Mouse (Mus musculus): ENCODE data around the gene Cyth3. TPM values are rescaled to one million over a fixed set of nuclear protein-coding genes. Genes with fewer than 3 reads are reported as not detected.

Cyth3 gene
- 40.8 and 42.4 TPM in 2 replicates for polyA plus RNA-seq (2015; fragmentation: Nextera tagmentation; extraction: Ambion mirVana)

DNA sequence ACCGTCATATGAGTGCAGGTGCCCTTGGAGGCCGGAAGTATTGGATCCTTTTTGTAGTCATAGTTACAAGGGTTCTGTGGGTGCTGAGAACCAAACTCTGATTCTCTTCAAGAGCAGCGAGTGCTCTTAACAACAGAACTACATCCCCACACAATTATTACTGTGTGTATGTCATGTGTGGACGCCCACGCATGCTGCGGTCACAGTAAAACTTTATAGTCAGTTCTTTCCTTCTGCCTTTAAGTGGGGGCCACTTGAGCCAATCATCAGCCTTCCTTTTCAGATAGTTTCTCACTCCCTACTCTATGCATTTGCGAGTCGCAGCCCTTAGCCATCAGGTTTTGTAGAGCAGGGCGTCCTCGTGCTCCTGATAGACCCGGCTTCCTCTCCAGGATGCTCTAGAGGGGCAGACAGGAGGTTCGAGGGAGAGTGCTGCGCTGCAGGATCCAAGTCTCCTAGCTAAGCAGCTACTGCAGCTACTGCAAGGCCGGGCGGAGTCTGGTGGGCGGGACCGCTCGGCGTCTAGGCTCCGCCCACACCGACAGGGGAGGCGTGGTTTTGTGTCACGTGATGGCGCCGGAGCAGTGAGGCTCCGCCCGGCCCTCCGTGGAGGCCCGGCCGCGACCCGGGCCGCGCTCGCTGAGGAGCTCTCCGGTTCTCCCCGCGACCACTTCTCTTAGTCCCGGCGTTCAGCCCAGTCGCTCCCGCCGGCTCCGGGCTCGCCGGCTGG is at the start of gene Cyth3:
Gene Cyth3, plus strand, starts transcription at position 555 of the 730 bp plus-strand sequence.
- Histone ChIP-seq H3K27me3 (no peaks in the 10 kb centered on the region), H3K4me3 (peak within 1 kb of the TSS; percentile 98), H3K36me3 (no peaks in the 10 kb centered on the region), H3K9me3 (no peaks in the 10 kb centered on the region), H3K27ac (replicated peaks) (peak within 1 kb of the TSS; percentile 85), H3K4me2 (peak within 1 kb of the TSS; percentile 93), H3K4me1 (replicated peaks) (peaks cover 29% of the 10 kb centered on the region), H3K9ac (peak within 1 kb of the TSS; percentile 87)
- 9% methylated on average over 46 of the region's 46 CpGs for WGBS
- ATAC-seq (ENCODE audit: low FRiP score, low read depth) = peak; percentile 96

DNA sequence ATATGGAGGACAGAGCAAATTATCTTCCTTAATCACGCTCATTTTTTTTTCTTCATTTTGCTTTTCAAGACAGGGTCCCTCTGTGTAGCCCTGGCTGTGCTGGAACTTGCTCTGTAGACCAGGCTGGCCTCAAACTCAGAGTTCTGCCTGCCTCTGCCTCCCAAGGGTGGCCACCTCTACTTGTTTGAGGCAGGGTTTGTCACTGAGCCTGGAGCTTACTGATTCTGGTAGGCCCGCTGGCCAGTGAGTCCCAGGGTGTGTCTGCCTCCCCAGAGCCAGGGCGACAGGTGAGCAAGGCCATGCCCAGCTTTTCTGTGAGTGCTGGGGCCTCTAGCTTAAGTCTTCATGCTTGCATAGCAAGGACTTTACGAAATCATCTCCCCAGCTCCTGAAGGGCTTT is 49.2 kb upstream of the Cyth3 start:
- Histone ChIP-seq H3K9ac (no peak overlapping the region), H3K27ac (replicated peaks) (no peak overlapping the region), H3K4me1 (replicated peaks) (no peaks in the 10 kb centered on the region), H3K4me2 (no peak overlapping the region), H3K9me3 (no peaks in the 10 kb centered on the region), H3K36me3 (no peaks in the 10 kb centered on the region), H3K27me3 (no peaks in the 10 kb centered on the region), H3K4me3 (no peak overlapping the region)
- no peak for ATAC-seq (ENCODE audit: low FRiP score, low read depth)
- WGBS = 88% methylated on average over 4 of the region's 4 CpGs

DNA sequence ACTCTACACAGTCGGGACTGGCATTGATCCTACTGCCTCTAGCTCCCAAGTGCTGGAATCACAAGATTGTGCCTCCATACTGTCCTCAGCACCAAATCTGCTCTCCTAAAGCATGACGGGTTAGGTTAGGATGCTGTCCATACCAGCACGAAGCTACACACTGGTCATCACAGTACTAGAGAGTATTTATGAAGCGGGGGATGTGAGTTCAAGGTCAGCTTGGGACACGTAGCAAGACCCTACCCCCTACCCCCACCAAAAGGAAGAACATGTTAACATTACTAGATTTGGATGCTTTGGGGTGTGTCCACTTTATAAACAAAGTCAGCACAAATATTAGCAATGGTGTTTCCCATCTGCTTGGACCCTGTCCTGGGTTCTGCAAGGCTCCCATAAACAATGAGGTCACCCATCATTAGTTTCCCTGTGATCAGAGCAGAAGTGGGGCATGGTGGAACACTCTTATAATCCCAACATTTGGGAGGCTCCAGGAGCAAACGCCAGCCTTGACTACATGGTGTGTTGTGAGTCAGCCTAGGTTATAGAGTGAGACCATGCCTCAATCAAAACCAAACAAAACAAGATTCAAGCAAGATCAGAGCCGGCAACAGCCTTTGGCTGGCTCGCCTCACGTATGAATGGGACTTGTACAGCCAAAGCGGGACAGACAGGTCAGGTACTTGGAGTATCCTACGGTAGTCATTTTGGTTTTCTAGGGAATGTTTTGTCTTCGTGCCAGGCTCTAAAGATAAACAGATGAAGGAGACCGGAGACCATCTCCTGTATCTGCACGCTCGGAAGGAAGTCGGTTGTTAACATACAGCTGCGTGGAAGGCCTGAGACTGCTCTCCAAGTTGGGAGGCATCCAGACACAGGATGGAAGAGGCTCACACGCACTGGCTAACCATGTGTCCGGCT is 47.7 kb upstream of the Cyth3 start:
- Histone ChIP-seq H3K36me3 (no peaks in the 10 kb centered on the region), H3K9me3 (no peaks in the 10 kb centered on the region), H3K9ac (no peak overlapping the region), H3K27ac (replicated peaks) (no peak overlapping the region), H3K27me3 (no peaks in the 10 kb centered on the region), H3K4me1 (replicated peaks) (no peaks in the 10 kb centered on the region), H3K4me2 (no peak overlapping the region), H3K4me3 (no peak overlapping the region)
- 86% methylated on average over 19 of the region's 19 CpGs for WGBS
- ATAC-seq (ENCODE audit: low FRiP score, low read depth) = no peak

DNA sequence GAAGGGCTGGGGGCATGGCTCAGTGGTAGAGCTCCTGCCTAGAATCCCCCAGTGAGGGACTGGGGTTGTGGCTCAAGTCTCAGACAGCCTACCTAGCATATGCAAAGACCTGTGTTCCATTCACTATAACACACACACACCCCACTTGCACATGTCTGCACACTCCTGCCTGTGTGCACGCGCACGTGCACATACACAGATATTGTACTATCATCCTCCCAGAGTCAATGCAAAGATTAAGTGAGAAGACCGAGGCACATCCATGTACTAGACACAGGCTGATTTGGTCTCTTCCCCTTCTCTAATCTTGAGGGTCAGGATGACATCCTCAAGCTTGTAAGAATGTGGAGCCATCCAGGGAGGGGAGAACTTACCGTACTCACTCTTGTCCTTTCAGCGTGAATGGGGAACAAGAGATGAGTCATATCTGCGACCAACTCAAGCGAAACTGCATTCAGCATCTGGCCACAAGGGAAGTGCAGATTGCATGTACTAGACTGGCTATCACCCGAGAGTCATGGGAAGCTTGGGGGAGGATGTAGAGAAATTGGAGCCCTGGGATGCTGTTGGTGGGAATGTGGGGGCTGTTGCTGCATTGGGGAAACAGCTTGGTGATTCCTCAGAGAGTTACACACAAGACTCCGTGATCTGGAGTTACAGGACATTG is 42.6 kb upstream of the Cyth3 start:
- H3K4me2 ChIP-seq = no peak overlapping the region
- ATAC-seq (ENCODE audit: low FRiP score, low read depth) = no peak
- H3K9me3 ChIP-seq = no peaks in the 10 kb centered on the region
- 90% methylated on average over 10 of the region's 10 CpGs for WGBS
- no peaks in the 10 kb centered on the region for H3K27me3 ChIP-seq
- no peak overlapping the region for H3K4me3 ChIP-seq
- no peak overlapping the region for H3K27ac ChIP-seq (replicated peaks)
- H3K9ac ChIP-seq = no peak overlapping the region
- no peaks in the 10 kb centered on the region for H3K36me3 ChIP-seq
- H3K4me1 ChIP-seq (replicated peaks) = no peaks in the 10 kb centered on the region

DNA sequence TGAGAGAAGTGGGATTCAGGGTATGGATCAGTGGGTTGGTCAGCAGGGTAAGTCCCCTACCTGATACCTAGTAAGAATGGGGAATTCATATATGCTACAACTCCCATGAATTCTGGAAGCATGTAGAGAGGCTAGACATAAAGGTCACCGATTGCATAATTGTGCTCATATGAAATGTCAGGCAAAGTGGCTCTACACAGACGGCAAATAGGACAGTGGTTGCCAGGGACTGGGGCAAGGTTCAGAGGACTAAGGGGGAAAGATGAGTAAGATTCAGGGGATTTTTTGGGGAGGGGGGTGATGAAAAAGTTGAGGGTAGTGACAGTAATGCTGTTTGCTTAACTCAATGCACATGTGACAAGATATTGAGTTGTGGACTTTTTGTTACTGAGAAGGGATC is 41.3 kb upstream of the Cyth3 start:
- WGBS = 86% methylated on average over 2 of the region's 2 CpGs
- Histone ChIP-seq H3K27me3 (no peaks in the 10 kb centered on the region), H3K9ac (no peak overlapping the region), H3K9me3 (no peaks in the 10 kb centered on the region), H3K36me3 (no peaks in the 10 kb centered on the region), H3K27ac (replicated peaks) (no peak overlapping the region), H3K4me3 (no peak overlapping the region), H3K4me2 (no peak overlapping the region), H3K4me1 (replicated peaks) (no peaks in the 10 kb centered on the region)
- ATAC-seq (ENCODE audit: low FRiP score, low read depth) = no peak

DNA sequence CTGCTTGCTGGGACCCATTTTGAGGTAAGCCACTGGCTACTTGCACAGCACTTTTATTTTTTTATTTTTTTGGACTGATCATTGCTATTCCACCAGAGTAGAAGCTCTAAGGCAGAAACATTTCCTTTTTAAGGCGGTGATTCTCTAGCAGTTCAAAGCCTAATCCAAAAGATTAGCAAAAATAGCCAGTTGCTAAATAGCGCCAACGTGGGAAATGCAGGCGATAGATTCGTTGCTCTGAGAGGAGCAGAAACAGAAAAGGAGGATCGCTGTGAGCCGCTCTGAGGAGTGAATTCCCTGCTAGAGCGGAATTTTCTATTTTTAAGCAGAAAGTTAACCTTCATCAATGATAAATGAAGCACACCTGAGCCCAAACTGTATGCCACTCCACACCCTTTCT is 40.4 kb upstream of the Cyth3 start:
- no peak for ATAC-seq (ENCODE audit: low FRiP score, low read depth)
- no peaks in the 10 kb centered on the region for H3K9me3 ChIP-seq
- no peaks in the 10 kb centered on the region for H3K36me3 ChIP-seq
- H3K9ac ChIP-seq = no peak overlapping the region
- H3K4me3 ChIP-seq = no peak overlapping the region
- no peaks in the 10 kb centered on the region for H3K4me1 ChIP-seq (replicated peaks)
- no peaks in the 10 kb centered on the region for H3K27me3 ChIP-seq
- no peak overlapping the region for H3K4me2 ChIP-seq
- WGBS = 81% methylated on average over 8 of the region's 8 CpGs
- no peak overlapping the region for H3K27ac ChIP-seq (replicated peaks)

DNA sequence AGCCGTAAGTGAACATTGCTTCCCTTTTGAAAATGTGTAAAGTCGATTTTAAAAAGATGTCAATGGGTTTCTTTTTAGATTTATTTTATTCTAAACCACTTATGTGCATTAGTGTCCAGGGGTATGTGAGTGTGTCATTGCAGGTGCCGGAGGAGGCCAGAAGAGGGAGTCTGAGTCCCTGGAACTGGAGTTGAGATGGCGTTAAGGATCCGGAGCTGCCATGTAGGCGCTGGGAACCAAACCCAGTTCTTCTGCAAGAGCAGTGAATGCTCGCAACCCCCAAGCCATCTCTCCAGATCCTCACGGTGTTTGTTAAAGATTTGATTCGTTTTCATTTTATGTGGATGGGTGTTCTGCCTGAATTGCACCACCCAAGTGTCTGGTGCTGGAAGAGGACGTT is 39.2 kb upstream of the Cyth3 start:
- no peak overlapping the region for H3K4me2 ChIP-seq
- no peak overlapping the region for H3K4me3 ChIP-seq
- H3K27me3 ChIP-seq = no peaks in the 10 kb centered on the region
- no peaks in the 10 kb centered on the region for H3K9me3 ChIP-seq
- no peaks in the 10 kb centered on the region for H3K4me1 ChIP-seq (replicated peaks)
- 95% methylated on average over 10 of the region's 10 CpGs for WGBS
- H3K36me3 ChIP-seq = no peaks in the 10 kb centered on the region
- no peak for ATAC-seq (ENCODE audit: low FRiP score, low read depth)
- H3K27ac ChIP-seq (replicated peaks) = no peak overlapping the region
- no peak overlapping the region for H3K9ac ChIP-seq

DNA sequence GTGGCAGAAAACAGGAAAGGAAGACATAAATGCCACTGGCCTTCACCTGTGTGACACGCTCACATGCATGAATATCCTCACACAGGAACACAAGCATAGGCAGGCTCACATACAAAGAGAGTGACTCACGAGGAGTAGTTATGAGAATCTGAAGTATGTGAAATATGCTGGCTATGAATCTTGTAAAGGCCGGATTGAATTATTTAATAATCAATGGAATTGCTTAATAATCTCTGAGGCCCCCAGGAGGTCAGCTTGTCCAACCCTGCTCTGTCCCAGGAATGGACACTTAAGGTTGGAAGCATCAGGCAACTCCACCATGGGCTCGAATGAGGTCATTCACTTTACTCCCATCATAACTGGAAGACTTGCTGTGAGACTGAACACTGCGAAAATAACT is 37.3 kb upstream of the Cyth3 start:
- no peak overlapping the region for H3K4me2 ChIP-seq
- H3K27ac ChIP-seq (replicated peaks) = no peak overlapping the region
- no peaks in the 10 kb centered on the region for H3K9me3 ChIP-seq
- WGBS = 88% methylated on average over 5 of the region's 5 CpGs
- no peak for ATAC-seq (ENCODE audit: low FRiP score, low read depth)
- H3K4me3 ChIP-seq = no peak overlapping the region
- H3K4me1 ChIP-seq (replicated peaks) = no peaks in the 10 kb centered on the region
- H3K9ac ChIP-seq = no peak overlapping the region
- H3K27me3 ChIP-seq = no peaks in the 10 kb centered on the region
- no peaks in the 10 kb centered on the region for H3K36me3 ChIP-seq

DNA sequence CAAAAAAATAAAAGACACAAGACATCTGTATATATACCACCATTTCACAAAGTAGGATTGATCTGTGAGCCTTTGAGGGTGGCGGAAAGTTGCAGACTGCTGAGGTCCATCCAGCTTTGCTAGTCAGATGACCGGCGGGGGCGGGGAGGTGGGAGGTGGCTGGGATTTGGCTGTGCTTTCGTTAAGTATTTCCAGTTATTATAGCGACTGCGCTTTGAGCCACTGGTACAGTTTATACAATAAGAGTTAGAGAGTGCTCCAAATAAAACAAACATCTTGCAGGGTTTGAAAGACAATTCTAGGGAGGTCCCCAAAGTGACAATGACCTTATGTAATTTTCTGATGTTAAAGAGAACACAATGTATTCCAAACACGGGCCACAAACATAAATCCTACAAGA is 35.9 kb upstream of the Cyth3 start:
- H3K9me3 ChIP-seq = no peaks in the 10 kb centered on the region
- H3K27ac ChIP-seq (replicated peaks) = no peak overlapping the region
- ATAC-seq (ENCODE audit: low FRiP score, low read depth) = no peak
- 89% methylated on average over 8 of the region's 8 CpGs for WGBS
- no peak overlapping the region for H3K9ac ChIP-seq
- H3K36me3 ChIP-seq = no peaks in the 10 kb centered on the region
- no peaks in the 10 kb centered on the region for H3K4me1 ChIP-seq (replicated peaks)
- H3K4me3 ChIP-seq = no peak overlapping the region
- H3K27me3 ChIP-seq = no peaks in the 10 kb centered on the region
- no peak overlapping the region for H3K4me2 ChIP-seq

DNA sequence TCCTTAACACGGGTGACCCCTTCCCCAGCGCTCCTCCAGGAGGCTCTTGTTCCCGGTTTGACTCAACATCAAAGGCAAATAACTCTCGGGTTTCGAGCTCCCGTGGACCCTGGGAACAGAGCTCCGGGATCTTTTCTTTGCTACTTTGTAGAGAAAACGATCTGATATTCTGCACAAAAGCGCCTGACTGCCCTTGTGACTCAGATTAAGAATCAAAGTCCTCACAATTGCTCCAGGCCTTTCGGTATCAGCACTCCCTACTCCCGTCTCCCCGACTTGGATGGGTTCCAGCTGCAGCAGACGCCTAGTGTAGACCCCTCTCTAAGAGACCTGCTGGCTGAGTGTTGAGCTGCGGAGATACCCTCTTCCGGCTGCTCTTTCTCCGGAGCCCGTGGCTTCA is 33.1 kb upstream of the Cyth3 start:
- H3K9me3 ChIP-seq = no peaks in the 10 kb centered on the region
- no peak overlapping the region for H3K4me3 ChIP-seq
- no peak overlapping the region for H3K9ac ChIP-seq
- no peaks in the 10 kb centered on the region for H3K27me3 ChIP-seq
- H3K36me3 ChIP-seq = no peaks in the 10 kb centered on the region
- H3K27ac ChIP-seq (replicated peaks) = no peak overlapping the region
- H3K4me1 ChIP-seq (replicated peaks) = no peaks in the 10 kb centered on the region
- ATAC-seq (ENCODE audit: low FRiP score, low read depth) = no peak
- 47% methylated on average over 17 of the region's 17 CpGs for WGBS
- no peak overlapping the region for H3K4me2 ChIP-seq

DNA sequence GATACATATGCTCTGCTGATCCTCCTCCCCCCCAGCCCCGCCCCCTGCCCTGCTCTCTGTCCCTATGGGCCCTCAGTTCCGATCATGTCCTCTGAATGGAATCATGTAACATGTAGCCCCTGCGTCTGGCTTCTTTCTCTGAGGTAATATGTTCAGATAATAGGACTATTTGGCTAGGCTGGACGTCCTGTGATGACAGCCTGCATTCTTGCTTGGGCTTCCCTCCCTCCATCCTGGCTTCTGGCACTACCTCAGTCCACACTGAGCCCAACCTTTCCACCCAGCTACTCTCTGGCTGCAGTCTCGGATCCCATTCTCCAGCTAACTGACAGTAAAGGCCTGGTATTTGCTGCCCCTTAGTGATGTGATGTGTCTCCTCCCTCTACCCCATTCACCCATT is 29.3 kb upstream of the Cyth3 start:
- ATAC-seq (ENCODE audit: low FRiP score, low read depth) = no peak
- Histone ChIP-seq H3K27ac (replicated peaks) (no peak overlapping the region), H3K4me2 (no peak overlapping the region), H3K36me3 (no peaks in the 10 kb centered on the region), H3K9me3 (no peaks in the 10 kb centered on the region), H3K4me3 (no peak overlapping the region), H3K9ac (no peak overlapping the region), H3K4me1 (replicated peaks) (no peaks in the 10 kb centered on the region), H3K27me3 (no peaks in the 10 kb centered on the region)
- 70% methylated on average over 5 of the region's 5 CpGs for WGBS

DNA sequence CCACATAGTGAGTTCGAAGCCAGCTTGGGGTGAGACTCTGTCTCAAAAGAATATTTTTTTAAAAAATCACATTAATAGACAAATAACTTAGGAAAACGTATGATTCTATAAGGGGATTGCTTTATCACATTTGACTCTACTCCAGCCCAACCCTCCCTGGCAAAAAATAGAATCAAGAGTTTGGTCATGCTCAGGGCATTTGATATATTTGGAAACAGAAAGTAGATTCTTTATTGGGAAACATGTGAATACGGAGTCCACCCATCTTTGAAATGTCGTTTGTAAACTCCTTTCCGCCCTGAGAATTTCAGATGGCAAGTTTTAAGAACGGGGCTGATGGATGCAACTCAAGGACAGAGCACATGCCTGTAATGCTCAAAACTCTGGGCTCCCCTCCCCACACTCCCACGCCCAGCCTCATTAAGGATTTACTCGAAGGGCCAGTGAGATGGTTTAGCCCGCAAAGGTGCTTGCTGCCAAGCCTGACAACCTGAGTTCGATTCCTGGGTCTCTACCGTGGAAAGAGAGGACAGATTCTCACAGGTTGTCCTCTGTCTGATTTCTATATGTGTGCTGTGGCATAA is 28.6 kb upstream of the Cyth3 start:
- no peaks in the 10 kb centered on the region for H3K9me3 ChIP-seq
- H3K9ac ChIP-seq = no peak overlapping the region
- H3K27ac ChIP-seq (replicated peaks) = no peak overlapping the region
- no peaks in the 10 kb centered on the region for H3K4me1 ChIP-seq (replicated peaks)
- no peak overlapping the region for H3K4me2 ChIP-seq
- H3K4me3 ChIP-seq = no peak overlapping the region
- H3K36me3 ChIP-seq = no peaks in the 10 kb centered on the region
- 92% methylated on average over 11 of the region's 11 CpGs for WGBS
- ATAC-seq (ENCODE audit: low FRiP score, low read depth) = no peak
- H3K27me3 ChIP-seq = no peaks in the 10 kb centered on the region
